Mouse (Mus musculus) liver, embryonic 14.5 days (tissue): ENCODE measurements at regions not wholly inside any gene's neighbourhood (a gene's known extent, or its start where the extent isn't known, plus 50 kb on each side); places are given as distances from the start of the nearest gene placed in this dataset.

Experiments used
- CTCF ChIP-seq: IDR thresholded peaks from 2 replicates; pipeline ENCODE4 v1.5.1; 2016; ENCODE audit warnings: antibody characterized with exemption, low read depth, control low read depth
- EP300 ChIP-seq: IDR thresholded peaks from 2 replicates; pipeline ENCODE4 v1.6.1; 2016; ENCODE audit warnings: antibody characterized with exemption, low read depth

DNA sequence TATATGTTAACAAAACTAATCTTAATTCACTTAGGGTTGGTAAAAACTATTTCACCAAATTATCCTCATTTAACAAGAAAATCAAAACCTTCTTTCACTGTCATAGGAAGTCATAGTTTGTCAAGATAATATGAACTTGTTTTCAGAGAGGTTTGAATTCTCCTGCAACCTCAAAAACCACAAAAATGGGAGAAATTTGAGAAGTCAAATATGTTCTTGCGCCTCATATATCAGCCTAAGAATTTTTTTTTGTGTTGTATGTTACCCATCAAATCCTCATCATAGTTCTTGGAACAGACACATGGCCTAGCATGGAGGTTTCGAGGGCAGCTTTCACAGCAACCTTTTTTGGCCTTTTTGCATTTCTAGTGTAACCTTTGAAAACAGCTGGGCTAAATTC is 342.5 kb upstream of the Adamts9 start:
- TF ChIP-seq EP300 (no peak), CTCF (no peak)
